Mouse (Mus musculus): ENCODE measurements at regions not wholly inside any gene's neighbourhood (a gene's known extent, or its start where the extent isn't known, plus 50 kb on each side); places are given as distances from the start of the nearest gene placed in this dataset.

- CTCF ChIA-PET = interaction anchor here (0.9 to 1.3 kb wide), 4 partner anchors 11 to 73 kb away, joined by 3 read pairs; no protein-coding TSS in a partner anchor
- TF ChIP-seq CTCF (IDR thresholded peaks at IDR 0.05) = no peak
- in situ Hi-C loops (cut with MboI; ENCODE audit: low pct_unique_long_range_greater_than_20kb) = no loop called here
- DNase-seq (ENCODE audit: low read depth, low spot score) = no peak
- no peaks in the 10 kb centered on the region for H3K27me3 ChIP-seq
- POLR2A ChIA-PET = interaction anchor here (1.1 kb wide), 1 partner anchor 60 kb away, joined by 5 read pairs; no protein-coding TSS in a partner anchor
- no peak for ATAC-seq
These were observed 92.8 kb upstream of the Dpt start for GRCm38 (mm10) chr1:164703560-164704131.

- no peaks in the 10 kb centered on the region for H3K27me3 ChIP-seq
- DNase-seq (ENCODE audit: low read depth, low spot score) = no peak
- no peak for ATAC-seq
- POLR2A ChIA-PET = no interaction called here
- CTCF ChIA-PET = no interaction called here
- in situ Hi-C loops (cut with MboI; ENCODE audit: low pct_unique_long_range_greater_than_20kb) = no loop called here
- TF ChIP-seq CTCF (IDR thresholded peaks at IDR 0.05) = no peak
These were observed 106.4 kb upstream of the Dpt start for GRCm38 (mm10) chr1:164690055-164690454.

GRCm38 (mm10) chr1:164689311-164689710, 107.1 kb upstream of the Dpt start:
- H3K27me3 ChIP-seq = no peaks in the 10 kb centered on the region
- CTCF ChIA-PET = no interaction called here
- no peak for TF ChIP-seq CTCF (IDR thresholded peaks at IDR 0.05)
- in situ Hi-C loops (cut with MboI; ENCODE audit: low pct_unique_long_range_greater_than_20kb) = no loop called here
- POLR2A ChIA-PET = no interaction called here
- ATAC-seq (no peak), DNase-seq (ENCODE audit: low read depth, low spot score) (no peak)

GRCm38 (mm10) chr1:164684437-164684836, 112.0 kb upstream of the Dpt start:
- DNase-seq (ENCODE audit: low read depth, low spot score) (no peak), ATAC-seq (no peak)
- H3K27me3 ChIP-seq = no peaks in the 10 kb centered on the region
- no peak for TF ChIP-seq CTCF (IDR thresholded peaks at IDR 0.05)
- POLR2A ChIA-PET = no interaction called here
- in situ Hi-C loops (cut with MboI; ENCODE audit: low pct_unique_long_range_greater_than_20kb) = no loop called here
- CTCF ChIA-PET = no interaction called here

- DNase-seq (ENCODE audit: low read depth, low spot score) (no peak), ATAC-seq (no peak)
- TF ChIP-seq CTCF (IDR thresholded peaks at IDR 0.05) = no peak
- no peaks in the 10 kb centered on the region for H3K27me3 ChIP-seq
- ChIA-PET POLR2A (no interaction called here), CTCF (no interaction called here)
- in situ Hi-C loops (cut with MboI; ENCODE audit: low pct_unique_long_range_greater_than_20kb) = no loop called here
These were observed 112.7 kb upstream of the Dpt start for GRCm38 (mm10) chr1:164683788-164684187.

GRCm38 (mm10) chr1:164682867-164683599, 113.4 kb upstream of the Dpt start:
- TF ChIP-seq CTCF (IDR thresholded peaks at IDR 0.05) = no peak
- no peak for DNase-seq (ENCODE audit: low read depth, low spot score)
- H3K27me3 ChIP-seq = no peaks in the 10 kb centered on the region
- ATAC-seq = no peak
- CTCF ChIA-PET = no interaction called here
- in situ Hi-C loops (cut with MboI; ENCODE audit: low pct_unique_long_range_greater_than_20kb) = no loop called here
- POLR2A ChIA-PET = no interaction called here

- in situ Hi-C loops (cut with MboI; ENCODE audit: low pct_unique_long_range_greater_than_20kb) = no loop called here
- DNase-seq (ENCODE audit: low read depth, low spot score) = no peak
- no peaks in the 10 kb centered on the region for H3K27me3 ChIP-seq
- ChIA-PET CTCF (no interaction called here), POLR2A (no interaction called here)
- TF ChIP-seq CTCF (IDR thresholded peaks at IDR 0.05) = no peak
- no peak for ATAC-seq
These were observed 114.0 kb upstream of the Dpt start for GRCm38 (mm10) chr1:164682426-164682825.

- H3K27me3 ChIP-seq = no peaks in the 10 kb centered on the region
- no peak for ATAC-seq
- in situ Hi-C loops (cut with MboI; ENCODE audit: low pct_unique_long_range_greater_than_20kb) = no loop called here
- CTCF ChIA-PET = no interaction called here
- POLR2A ChIA-PET = no interaction called here
- no peak for TF ChIP-seq CTCF (IDR thresholded peaks at IDR 0.05)
- DNase-seq (ENCODE audit: low read depth, low spot score) = no peak
These were observed 114.9 kb upstream of the Dpt start for GRCm38 (mm10) chr1:164681582-164681981.

GRCm38 (mm10) chr1:164678303-164678702, 118.1 kb upstream of the Dpt start:
- H3K27me3 ChIP-seq = no peaks in the 10 kb centered on the region
- DNase-seq (ENCODE audit: low read depth, low spot score) = no peak
- no peak for TF ChIP-seq CTCF (IDR thresholded peaks at IDR 0.05)
- ATAC-seq = no peak
- POLR2A ChIA-PET = no interaction called here
- CTCF ChIA-PET = interaction anchor here (1.0 to 1.6 kb wide), 3 partner anchors 11 to 15 kb away, joined by 3 to 5 read pairs (median 4); no protein-coding TSS in a partner anchor
- in situ Hi-C loops (cut with MboI; ENCODE audit: low pct_unique_long_range_greater_than_20kb) = no loop called here

- ChIA-PET CTCF (interaction anchor here (1.1 kb wide), 1 partner anchor 15 kb away, joined by 3 read pairs; no protein-coding TSS in a partner anchor), POLR2A (no interaction called here)
- in situ Hi-C loops (cut with MboI; ENCODE audit: low pct_unique_long_range_greater_than_20kb) = no loop called here
- no peaks in the 10 kb centered on the region for H3K27me3 ChIP-seq
- ATAC-seq (no peak), DNase-seq (ENCODE audit: low read depth, low spot score) (no peak)
- no peak for TF ChIP-seq CTCF (IDR thresholded peaks at IDR 0.05)
These were observed 144.2 kb upstream of the Dpt start for GRCm38 (mm10) chr1:164652244-164652643.

GRCm38 (mm10) chr1:164637901-164638462, 158.5 kb upstream of the Dpt start:
- CTCF ChIA-PET = no interaction called here
- no peak for DNase-seq (ENCODE audit: low read depth, low spot score)
- in situ Hi-C loops (cut with MboI; ENCODE audit: low pct_unique_long_range_greater_than_20kb) = no loop called here
- ATAC-seq = no peak
- POLR2A ChIA-PET = no interaction called here
- no peaks in the 10 kb centered on the region for H3K27me3 ChIP-seq
- TF ChIP-seq CTCF (IDR thresholded peaks at IDR 0.05) = no peak

All from Patski (cell line).